Mouse (Mus musculus): ENCODE measurements around the gene Gmcl1. TPM values are rescaled to one million over a fixed set of nuclear protein-coding genes. Genes with fewer than 3 reads are reported as not detected.

Gene Gmcl1
- polyA plus RNA-seq, 1 experiment = 6.6 TPM

- TF ChIP-seq MAX (IDR thresholded peaks at IDR 0.05) = no peak
- TF ChIP-seq MYOD1 (IDR thresholded peaks at IDR 0.05; ENCODE audit: control insufficient read depth, insufficient read length, low read depth) = no peak
- no peak for TF ChIP-seq MYOG (IDR thresholded peaks at IDR 0.05; ENCODE audit: control insufficient read depth, extremely low read depth, insufficient read length)
- no peak for TF ChIP-seq CEBPB (IDR thresholded peaks at IDR 0.05; ENCODE audit: low read depth)
- TF ChIP-seq FOSL1 (IDR thresholded peaks at IDR 0.05; ENCODE audit: insufficient read depth, low read length, poor library complexity, severe bottlenecking) = no peak
- no peak for TF ChIP-seq USF1 (IDR thresholded peaks at IDR 0.05; ENCODE audit: low read depth)
- no peak for TF ChIP-seq CTCF (IDR thresholded peaks at IDR 0.05; ENCODE audit: control insufficient read depth, insufficient read depth, insufficient read length)
- Histone ChIP-seq H3K79me2 (ENCODE audit: control insufficient read depth, insufficient read depth) (no peaks in the 10 kb centered on the region), H3K79me3 (ENCODE audit: low read depth) (no peaks in the 10 kb centered on the region), H3K36me3 (ENCODE audit: control insufficient read depth, insufficient read depth) (no peaks in the 10 kb centered on the region), H3ac (ENCODE audit: control insufficient read depth, insufficient read length, low read depth) (no peak overlapping the region), H3K4me3 (ENCODE audit: insufficient read depth, poor library complexity, severe bottlenecking) (no peak overlapping the region), H3K27me3 (ENCODE audit: control insufficient read depth, insufficient read depth, insufficient read length) (no peaks in the 10 kb centered on the region)
Measured at GRCm38 (mm10) chr6:86654270-86654916, 78.8 kb downstream of the Gmcl1 start.

DNA sequence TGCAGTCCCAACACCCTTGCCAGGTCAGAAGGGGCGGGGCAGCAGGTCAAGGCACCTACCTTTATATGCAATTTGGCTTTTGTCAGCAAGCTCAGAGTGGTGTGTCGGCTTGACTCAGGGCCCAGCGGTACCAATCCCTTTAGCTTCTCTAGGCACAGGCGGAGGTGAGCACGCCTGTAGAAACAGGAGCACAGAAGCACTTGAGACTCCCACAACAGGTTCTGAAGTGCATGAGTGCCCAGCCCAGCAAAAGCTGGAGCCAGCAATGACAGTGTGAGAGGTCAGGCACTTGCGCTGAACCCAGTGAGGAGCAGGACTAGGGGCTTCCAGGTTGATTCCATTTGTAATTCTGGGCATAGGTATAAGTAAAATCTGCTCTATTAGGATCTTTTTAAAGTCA is 80.2 kb downstream of the Gmcl1 start:
- TF ChIP-seq MAX (IDR thresholded peaks at IDR 0.05) (no peak), CEBPB (IDR thresholded peaks at IDR 0.05; ENCODE audit: low read depth) (no peak), MYOD1 (IDR thresholded peaks at IDR 0.05; ENCODE audit: control insufficient read depth, insufficient read length, low read depth) (no peak), CTCF (IDR thresholded peaks at IDR 0.05; ENCODE audit: control insufficient read depth, insufficient read depth, insufficient read length) (no peak), MYOG (IDR thresholded peaks at IDR 0.05; ENCODE audit: control insufficient read depth, extremely low read depth, insufficient read length) (no peak), FOSL1 (IDR thresholded peaks at IDR 0.05; ENCODE audit: insufficient read depth, low read length, poor library complexity, severe bottlenecking) (no peak), USF1 (IDR thresholded peaks at IDR 0.05; ENCODE audit: low read depth) (no peak)
- H3K79me3 ChIP-seq (ENCODE audit: low read depth) = no peaks in the 10 kb centered on the region
- H3ac ChIP-seq (ENCODE audit: control insufficient read depth, insufficient read length, low read depth) = no peak overlapping the region
- no peaks in the 10 kb centered on the region for H3K27me3 ChIP-seq (ENCODE audit: control insufficient read depth, insufficient read depth, insufficient read length)
- H3K4me3 ChIP-seq (ENCODE audit: insufficient read depth, poor library complexity, severe bottlenecking) = no peak overlapping the region
- no peaks in the 10 kb centered on the region for H3K79me2 ChIP-seq (ENCODE audit: control insufficient read depth, insufficient read depth)
- no peaks in the 10 kb centered on the region for H3K36me3 ChIP-seq (ENCODE audit: control insufficient read depth, insufficient read depth)

GRCm38 (mm10) chr6:86646143-86646542 is 87.0 kb downstream of the Gmcl1 start:
- no peak overlapping the region for H3K4me3 ChIP-seq (ENCODE audit: insufficient read depth, poor library complexity, severe bottlenecking)
- no peak overlapping the region for H3ac ChIP-seq (ENCODE audit: control insufficient read depth, insufficient read length, low read depth)
- H3K27me3 ChIP-seq (ENCODE audit: control insufficient read depth, insufficient read depth, insufficient read length) = no peaks in the 10 kb centered on the region
- no peaks in the 10 kb centered on the region for H3K36me3 ChIP-seq (ENCODE audit: control insufficient read depth, insufficient read depth)
- TF ChIP-seq FOSL1 (IDR thresholded peaks at IDR 0.05; ENCODE audit: insufficient read depth, low read length, poor library complexity, severe bottlenecking) = no peak
- TF ChIP-seq MYOD1 (IDR thresholded peaks at IDR 0.05; ENCODE audit: control insufficient read depth, insufficient read length, low read depth) = no peak
- no peak for TF ChIP-seq CTCF (IDR thresholded peaks at IDR 0.05; ENCODE audit: control insufficient read depth, insufficient read depth, insufficient read length)
- no peak for TF ChIP-seq CEBPB (IDR thresholded peaks at IDR 0.05; ENCODE audit: low read depth)
- TF ChIP-seq USF1 (IDR thresholded peaks at IDR 0.05; ENCODE audit: low read depth) = no peak
- no peak for TF ChIP-seq MAX (IDR thresholded peaks at IDR 0.05)
- no peak for TF ChIP-seq MYOG (IDR thresholded peaks at IDR 0.05; ENCODE audit: control insufficient read depth, extremely low read depth, insufficient read length)
- H3K79me3 ChIP-seq (ENCODE audit: low read depth) = no peaks in the 10 kb centered on the region
- no peaks in the 10 kb centered on the region for H3K79me2 ChIP-seq (ENCODE audit: control insufficient read depth, insufficient read depth)

GRCm38 (mm10) chr6:86645551-86645950 is 87.6 kb downstream of the Gmcl1 start:
- H3K36me3 ChIP-seq (ENCODE audit: control insufficient read depth, insufficient read depth) = no peaks in the 10 kb centered on the region
- TF ChIP-seq MAX (IDR thresholded peaks at IDR 0.05) (no peak), FOSL1 (IDR thresholded peaks at IDR 0.05; ENCODE audit: insufficient read depth, low read length, poor library complexity, severe bottlenecking) (no peak), CTCF (IDR thresholded peaks at IDR 0.05; ENCODE audit: control insufficient read depth, insufficient read depth, insufficient read length) (no peak), CEBPB (IDR thresholded peaks at IDR 0.05; ENCODE audit: low read depth) (no peak), USF1 (IDR thresholded peaks at IDR 0.05; ENCODE audit: low read depth) (no peak), MYOG (IDR thresholded peaks at IDR 0.05; ENCODE audit: control insufficient read depth, extremely low read depth, insufficient read length) (no peak), MYOD1 (IDR thresholded peaks at IDR 0.05; ENCODE audit: control insufficient read depth, insufficient read length, low read depth) (no peak)

GRCm38 (mm10) chr6:86644775-86645400 is 88.3 kb downstream of the Gmcl1 start:
- Histone ChIP-seq H3K4me3 (ENCODE audit: insufficient read depth, poor library complexity, severe bottlenecking) (no peak overlapping the region), H3K27me3 (ENCODE audit: control insufficient read depth, insufficient read depth, insufficient read length) (no peaks in the 10 kb centered on the region), H3K79me3 (ENCODE audit: low read depth) (no peaks in the 10 kb centered on the region), H3ac (ENCODE audit: control insufficient read depth, insufficient read length, low read depth) (no peak overlapping the region), H3K79me2 (ENCODE audit: control insufficient read depth, insufficient read depth) (no peaks in the 10 kb centered on the region), H3K36me3 (ENCODE audit: control insufficient read depth, insufficient read depth) (no peaks in the 10 kb centered on the region)
- TF ChIP-seq CTCF (IDR thresholded peaks at IDR 0.05; ENCODE audit: control insufficient read depth, insufficient read depth, insufficient read length) (no peak), MYOD1 (IDR thresholded peaks at IDR 0.05; ENCODE audit: control insufficient read depth, insufficient read length, low read depth) (no peak), MYOG (IDR thresholded peaks at IDR 0.05; ENCODE audit: control insufficient read depth, extremely low read depth, insufficient read length) (no peak), CEBPB (IDR thresholded peaks at IDR 0.05; ENCODE audit: low read depth) (no peak), USF1 (IDR thresholded peaks at IDR 0.05; ENCODE audit: low read depth) (no peak), MAX (IDR thresholded peaks at IDR 0.05) (no peak), FOSL1 (IDR thresholded peaks at IDR 0.05; ENCODE audit: insufficient read depth, low read length, poor library complexity, severe bottlenecking) (no peak)

More at GRCm38 (mm10) chr6:86645551-86645950, 87.6 kb downstream of the Gmcl1 start:
- Histone ChIP-seq H3K4me3 (ENCODE audit: insufficient read depth, poor library complexity, severe bottlenecking) (no peak overlapping the region), H3K27me3 (ENCODE audit: control insufficient read depth, insufficient read depth, insufficient read length) (no peaks in the 10 kb centered on the region), H3K79me3 (ENCODE audit: low read depth) (no peaks in the 10 kb centered on the region), H3K79me2 (ENCODE audit: control insufficient read depth, insufficient read depth) (no peaks in the 10 kb centered on the region), H3ac (ENCODE audit: control insufficient read depth, insufficient read length, low read depth) (no peak overlapping the region)

Other genes starting within 250 kb of the Gmcl1 start
- 453 TPM for gene Pcbp1, start 207.1 kb downstream of the Gmcl1 start, polyA plus RNA-seq (2012; fragmentation: generic; extraction: Trizol)
- gene Asprv1, start 105.2 kb downstream of the Gmcl1 start, polyA plus RNA-seq (2012; fragmentation: generic; extraction: Trizol) = 0.04 TPM
- 1.1 TPM for gene Mxd1, start 64.2 kb downstream of the Gmcl1 start, polyA plus RNA-seq (2012; fragmentation: generic; extraction: Trizol)
- gene Snrnp27, start 48.9 kb downstream of the Gmcl1 start, polyA plus RNA-seq (2012; fragmentation: generic; extraction: Trizol) = 53.1 TPM
- gene Anxa4, start 60.2 kb upstream of the Gmcl1 start, polyA plus RNA-seq (2012; fragmentation: generic; extraction: Trizol) = 93.0 TPM
- 12.8 TPM for gene Aak1, start 116.1 kb upstream of the Gmcl1 start, polyA plus RNA-seq (2012; fragmentation: generic; extraction: Trizol)

All from C2C12 (cell line).